Comparison of ENCODE assay signal across 41 mouse cellular contexts in genomic region chr10:18777546-18777945, GRCm38 (mm10). TPM values are rescaled to one million over a fixed set of nuclear protein-coding genes. Genes with fewer than 3 reads are reported as not detected.
"Had no signal": no experiment of that assay in that cellular context is flagged by ENCODE, and none has a peak within 500 bp of the region (broad histone marks: within the 10 kb centered on the region; RNA-seq: fewer than 3 reads in every experiment).

No protein-coding gene starts in this region.

- H3K4me3 ChIP-seq: heart, adult 2 months; heart, embryonic 13.5 days; heart, embryonic 15.5 days; hindbrain, embryonic 12.5 days; hindbrain, embryonic 15.5 days; intestine, embryonic 15.5 days; kidney, embryonic 15.5 days; limb, embryonic 10.5 days; limb, embryonic 12.5 days; liver, embryonic 13.5 days; liver, embryonic 15.5 days had no signal

- H3K27me3 ChIP-seq: heart, embryonic 13.5 days; heart, embryonic 15.5 days; hindbrain, embryonic 12.5 days; hindbrain, embryonic 15.5 days; intestine, embryonic 15.5 days; kidney, embryonic 15.5 days; limb, embryonic 12.5 days; liver, embryonic 13.5 days; liver, embryonic 15.5 days had no signal

- H3K9ac ChIP-seq: heart, embryonic 13.5 days; heart, embryonic 15.5 days; hindbrain, embryonic 12.5 days; hindbrain, embryonic 15.5 days; intestine, embryonic 15.5 days; kidney, embryonic 15.5 days; limb, embryonic 12.5 days; liver, embryonic 13.5 days; liver, embryonic 15.5 days had no signal

- ATAC-seq: intestine, embryonic 15.5 days had no signal

- H3K9me3 ChIP-seq: heart, embryonic 13.5 days; heart, embryonic 15.5 days; hindbrain, embryonic 12.5 days; hindbrain, embryonic 15.5 days; intestine, embryonic 15.5 days; kidney, embryonic 15.5 days; limb, embryonic 10.5 days; limb, embryonic 12.5 days; liver, embryonic 13.5 days; liver, embryonic 15.5 days had no signal

- H3K4me1 ChIP-seq: hindbrain, embryonic 15.5 days; intestine, embryonic 15.5 days; kidney, embryonic 15.5 days; liver, embryonic 13.5 days; liver, embryonic 15.5 days had no signal

- DNase-seq: gastrocnemius, postnatal 14 days; gastrocnemius, postnatal 36 days; heart, adult 11 months; heart, adult 2 months; heart, postnatal 14 days; heart, postnatal 36 days; kidney, adult 11 months; kidney, adult 2 months; kidney, adult 9 months; kidney, postnatal 14 days; kidney, postnatal 36 days; layer of hippocampus, adult 9-11 months; layer of hippocampus, postnatal 36 days; liver; liver, embryonic 13.5 days had no signal

- H3K36me3 ChIP-seq: heart, embryonic 13.5 days; heart, embryonic 15.5 days; hindbrain, embryonic 12.5 days; hindbrain, embryonic 15.5 days; intestine, embryonic 15.5 days; kidney, embryonic 15.5 days; limb, embryonic 10.5 days; limb, embryonic 12.5 days; liver, embryonic 13.5 days; liver, embryonic 15.5 days had no signal

- H3K27ac ChIP-seq: heart, adult 2 months; heart, embryonic 13.5 days; heart, embryonic 15.5 days; hindbrain, embryonic 12.5 days; hindbrain, embryonic 15.5 days; intestine, embryonic 15.5 days; kidney, embryonic 15.5 days; kidney, postnatal 0 days; limb, embryonic 10.5 days; limb, embryonic 12.5 days; liver, embryonic 13.5 days; liver, embryonic 15.5 days had no signal

- H3K4me2 ChIP-seq: heart, embryonic 11.5 days; heart, embryonic 13.5 days; heart, embryonic 15.5 days; hindbrain, embryonic 12.5 days; hindbrain, embryonic 15.5 days; intestine, embryonic 15.5 days; kidney, embryonic 15.5 days; limb, embryonic 12.5 days; liver, embryonic 11.5 days; liver, embryonic 13.5 days; liver, embryonic 15.5 days had no signal

RNA-seq across cellular contexts. Expression of gene Gm4922, which starts 9.0 kb away (rescaled TPM):
- total RNA-seq: gastrocnemius, adult 8-10 months; gastrocnemius, postnatal 14 days; gastrocnemius, postnatal 36 days; heart, adult 2 months; heart, postnatal 14 days; heart, postnatal 36 days; hematopoietic stem cell, adult 5-6 weeks; layer of hippocampus, adult 18-20 months; layer of hippocampus, adult 8-10 months; layer of hippocampus, postnatal 14 days; layer of hippocampus, postnatal 36 days; left cerebral cortex, adult 18-20 months; left cerebral cortex, adult 8-10 months; left cerebral cortex, postnatal 10 days; left cerebral cortex, postnatal 36 days had no signal
- polyA plus RNA-seq: frontal cortex, adult 2 months; gonadal fat pad, adult 2 months; heart, embryonic 13.5 days; heart, postnatal 0 days; kidney, adult 2 months; kidney, embryonic 15.5 days; kidney, postnatal 0 days; large intestine, adult 2 months; limb, embryonic 10.5 days; limb, embryonic 14.5 days; liver, embryonic 11.5 days; liver, embryonic 13.5 days; liver, embryonic 15.5 days had no signal
